Comparison of ENCODE assay signal across 10 mouse cellular contexts in the genomic region with DNA sequence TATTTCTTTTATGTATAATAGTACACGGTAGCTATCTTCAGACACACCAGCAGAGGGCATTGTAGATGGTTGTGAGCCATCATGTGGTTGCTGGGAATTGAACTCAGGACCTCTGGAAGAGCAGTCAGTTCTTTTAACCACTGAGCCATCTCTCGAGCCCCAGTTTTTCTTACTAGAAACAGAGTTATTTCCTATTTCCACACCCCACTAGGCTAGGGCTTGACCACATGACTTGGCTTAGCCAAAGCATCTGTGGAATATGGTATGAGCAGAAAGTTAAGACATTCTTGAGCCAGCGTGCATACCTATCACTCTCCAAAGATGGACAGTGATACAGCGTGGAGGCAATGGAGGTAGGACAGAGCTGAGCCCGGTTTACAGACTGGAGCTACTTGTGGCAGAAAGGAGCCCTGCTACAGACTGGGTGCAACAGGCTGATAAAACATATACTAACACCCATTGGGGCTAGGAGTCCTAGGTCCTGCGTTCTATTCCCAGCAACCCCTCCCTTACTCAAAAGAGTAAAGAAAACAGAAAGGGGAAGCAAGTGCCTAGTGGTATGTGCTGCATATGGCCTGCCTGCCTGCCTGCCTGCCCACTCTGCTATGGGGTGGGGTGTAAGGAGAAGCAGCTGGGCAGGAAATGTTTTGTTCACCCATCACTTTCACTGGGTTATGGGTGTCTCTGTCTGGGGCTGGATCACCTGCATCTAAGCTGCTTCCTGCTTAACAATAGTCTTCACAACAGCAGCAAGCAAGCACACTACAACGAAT.
DNase-seq lines count a peak whose midpoint lies in the region; ATAC-seq and TF ChIP-seq lines count a peak whose summit lies in the region.
"Had no signal": no experiment of that assay in that cellular context is flagged by ENCODE, and none has a peak within 500 bp of the region (broad histone marks: within the 10 kb centered on the region; RNA-seq: fewer than 3 reads in every experiment).

No protein-coding gene starts in this region.

- DNase-seq in layer of hippocampus, adult 2 months (ENCODE audit: low spot score in 2 of 2): no peak
- DNase-seq in layer of hippocampus, postnatal 14 days (ENCODE audit: low spot score in 2 of 2): no peak
- DNase-seq in G1E (ENCODE audit: low spot score): peak; percentile 20
- no peak for DNase-seq in forebrain, postnatal 0 days
- peak; percentile 59 to 69 for DNase-seq in spleen, adult 2 months (ENCODE audit: low read depth in 1 of 2, low spot score in 2 of 2)
- DNase-seq in right cerebral cortex, postnatal 14 days: no peak
- DNase-seq in urinary bladder, adult 18-20 months (ENCODE audit: low spot score in 2 of 2): no peak
- DNase-seq in retina, postnatal 1 day: no peak

- peak; percentile 65 for TF ChIP-seq CTCF in layer of hippocampus, adult 2 months (conservative IDR thresholded peaks at IDR 0.05)
- no peak for TF ChIP-seq CTCF in G1E (IDR thresholded peaks at IDR 0.05; ENCODE audit: low read depth, low read length)
- peak; percentile 9; the same call in 1 of the 2 replicates for TF ChIP-seq CTCF in forebrain, postnatal 0 days (IDR thresholded peaks at IDR 0.05; ENCODE audit: low read depth)
- no peak for TF ChIP-seq CTCF in spleen, adult 2 months (IDR thresholded peaks at IDR 0.05; ENCODE audit: extremely low read depth, insufficient read depth, insufficient read length, insufficient replicate concordance)

- peaks cover 41% of the 10 kb centered on the region for H3K4me1 ChIP-seq in G1E (ENCODE audit: insufficient read depth, low read depth, low read length)
- peaks cover 11% of the 10 kb centered on the region; the same call in 1 of the 2 replicates for H3K4me1 ChIP-seq in forebrain, postnatal 0 days (ENCODE audit: insufficient read depth)
- peaks cover 35% of the 10 kb centered on the region for H3K4me1 ChIP-seq in spleen, adult 2 months (ENCODE audit: control insufficient read depth, insufficient read depth, insufficient read length)

- no peak overlapping the region for H3K4me3 ChIP-seq in layer of hippocampus, adult 2 months
- no peak overlapping the region for H3K4me3 ChIP-seq in G1E (ENCODE audit: low read depth, low read length)
- no peak overlapping the region for H3K4me3 ChIP-seq in forebrain, postnatal 0 days (ENCODE audit: low read depth, low read length)
- H3K4me3 ChIP-seq in spleen, adult 2 months (ENCODE audit: extremely low read depth, insufficient read depth, insufficient read length): peak overlapping the region; percentile 50; the same call in 1 of the 2 replicates

- peak overlapping the region; percentile 82 for H3K27ac ChIP-seq in layer of hippocampus, adult 2 months
- no peak overlapping the region for H3K27ac ChIP-seq in forebrain, postnatal 0 days (ENCODE audit: low read depth, low read length)
- peak overlapping the region; percentile 87 for H3K27ac ChIP-seq in spleen, adult 2 months (ENCODE audit: insufficient read depth, low read length)
- H3K27ac ChIP-seq: liver, embryonic 14.5 days had no signal

- H3K9ac ChIP-seq in forebrain, postnatal 0 days: no peak overlapping the region
- H3K9ac ChIP-seq: liver, embryonic 14.5 days had no signal

- ATAC-seq in G1E (ENCODE audit: extremely low read depth, insufficient number of reproducible peaks, low FRiP score, poor library complexity, severe bottlenecking): no peak
- no peak for ATAC-seq in forebrain, postnatal 0 days
- ATAC-seq: intestine, embryonic 16.5 days had no signal

- 80% methylated on average over 7 of the region's 7 CpGs for WGBS in forebrain, postnatal 0 days
- WGBS in spleen, adult 2 months: 31% methylated on average over 7 of the region's 7 CpGs

- no peak overlapping the region for H3K4me2 ChIP-seq in forebrain, postnatal 0 days (ENCODE audit: low read depth)

- H3K9me3 ChIP-seq in G1E (replicated peaks): no peaks in the 10 kb centered on the region
- H3K9me3 ChIP-seq in forebrain, postnatal 0 days (ENCODE audit: low read length): no peaks in the 10 kb centered on the region

- H3K36me3 ChIP-seq in G1E (replicated peaks): no peaks in the 10 kb centered on the region
- H3K36me3 ChIP-seq in forebrain, postnatal 0 days (ENCODE audit: insufficient read depth): no peaks in the 10 kb centered on the region
- H3K36me3 ChIP-seq in spleen, adult 2 months (ENCODE audit: control insufficient read depth, insufficient read depth, low read length): no peaks in the 10 kb centered on the region

- peak; percentile 62 for TF ChIP-seq POLR2A in spleen, adult 2 months (IDR thresholded peaks at IDR 0.05; ENCODE audit: low read depth, low read length)

- peaks cover 45% of the 10 kb centered on the region for H3K27me3 ChIP-seq in G1E (ENCODE audit: insufficient read depth, low read length)
- H3K27me3 ChIP-seq in forebrain, postnatal 0 days (ENCODE audit: insufficient read depth, low read length): no peaks in the 10 kb centered on the region
- no peaks in the 10 kb centered on the region for H3K27me3 ChIP-seq in spleen, adult 2 months (ENCODE audit: control insufficient read depth, insufficient read depth, low read length)

Comparison
In these comparisons a context has a peak if more than half of its experiments do, and no peak if none do; other contexts are left out.
1. DNase-seq: peak in G1E (single experiment) and spleen, adult 2 months (2 of 2); none in layer of hippocampus, adult 2 months (0 of 2), layer of hippocampus, postnatal 14 days (0 of 2), forebrain, postnatal 0 days (single experiment), right cerebral cortex, postnatal 14 days (single experiment), urinary bladder, adult 18-20 months (0 of 2) and retina, postnatal 1 day (single experiment).
2. CTCF ChIP-seq: peak in layer of hippocampus, adult 2 months (single experiment) and forebrain, postnatal 0 days (single experiment); none in G1E (single experiment) and spleen, adult 2 months (single experiment).